Mouse (Mus musculus): ENCODE results near the gene Lyar.

The Lyar gene

DNA sequence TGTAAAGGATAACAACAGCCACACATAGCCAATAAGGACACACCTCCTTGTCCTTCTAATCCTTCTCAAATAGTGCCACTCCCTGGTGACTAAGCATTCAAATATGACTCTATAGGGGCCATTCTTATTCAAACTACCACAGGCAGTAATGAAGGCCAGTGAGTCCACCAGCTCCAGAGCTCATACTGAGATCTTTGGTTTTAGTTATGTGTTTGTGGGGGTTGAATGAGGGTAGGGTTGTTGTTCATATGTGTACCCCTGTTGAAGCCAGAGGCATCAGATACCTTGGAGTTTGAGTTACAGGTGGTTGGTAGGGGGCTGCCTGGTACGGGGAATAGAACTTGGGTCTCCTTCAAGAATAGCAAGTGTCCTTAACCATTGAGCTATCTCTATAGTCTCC lies 36.3 kb downstream of the Lyar start:
- no peak for DNase-seq

- DNase-seq: no peak
These were observed 37.9 kb downstream of the Lyar start for GRCm38 (mm10) chr5:38258034-38258772.

- no peak for DNase-seq
These were observed 38.5 kb downstream of the Lyar start for GRCm38 (mm10) chr5:38258773-38259146.

DNA sequence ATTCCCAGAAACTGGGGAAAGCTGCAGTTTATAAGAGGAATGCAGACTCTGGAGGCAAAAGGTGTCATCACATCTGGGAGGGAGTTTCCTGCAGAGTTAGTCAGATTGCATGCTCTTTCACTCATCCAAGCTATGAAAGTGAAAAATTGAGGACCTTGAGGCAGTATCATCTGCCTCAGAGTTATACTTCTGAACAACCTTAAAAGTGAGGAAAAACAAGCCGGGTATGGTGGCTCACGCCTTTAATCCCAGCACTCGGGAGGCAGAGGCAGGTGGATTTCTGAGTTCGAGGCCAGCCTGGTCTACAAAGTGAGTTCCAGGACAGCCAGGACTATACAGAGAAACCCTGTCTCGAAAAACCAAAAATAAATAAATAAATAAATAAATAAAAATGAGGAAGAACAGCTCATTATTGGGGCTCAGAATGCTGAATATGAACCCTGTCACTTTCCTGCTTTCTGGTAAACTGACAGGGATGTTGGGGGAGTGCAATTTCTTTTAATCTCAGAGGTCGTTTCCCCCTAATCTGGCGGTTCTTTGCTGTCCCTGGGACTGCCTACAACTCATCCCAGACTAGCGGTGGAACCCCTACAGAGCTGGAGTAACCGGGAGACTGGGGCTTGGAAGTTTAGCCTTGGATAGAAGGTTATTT lies 39.3 kb downstream of the Lyar start:
- no peak for DNase-seq

- peak; percentile 70 to 78 for DNase-seq
These were observed 39.9 kb downstream of the Lyar start, which contains the start of gene Tmem128 for GRCm38 (mm10) chr5:38260107-38260682. Tmem128 (plus strand) TSS chr5:38260185.

- DNase-seq: no peak
These were observed 50.7 kb downstream of the Lyar start for GRCm38 (mm10) chr5:38270942-38271341.

- DNase-seq: no peak
These were observed 53.6 kb downstream of the Lyar start for GRCm38 (mm10) chr5:38273831-38274230.

DNA sequence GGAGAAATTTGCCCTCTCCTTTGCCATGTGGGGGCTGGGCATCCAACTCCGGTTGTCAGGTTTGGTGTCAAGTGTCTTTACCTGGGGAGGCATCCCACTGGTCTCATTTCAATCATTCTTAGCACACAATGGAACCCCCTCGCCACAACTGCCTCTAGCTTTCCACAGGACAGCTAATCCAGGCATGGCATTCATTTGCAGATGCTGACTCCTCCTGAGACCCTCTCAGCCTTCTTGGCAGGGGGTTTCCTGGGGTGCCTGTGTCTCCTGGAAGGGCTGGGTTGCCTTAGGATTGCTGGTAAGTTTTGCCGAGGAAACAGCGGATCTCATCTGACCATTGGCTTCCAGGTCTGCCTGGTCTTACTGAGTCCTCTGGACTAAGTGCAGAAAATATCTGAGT lies 55.5 kb downstream of the Lyar start, which contains the start of gene Otop1:
TSS of gene Otop1 (plus strand) at position 202 of the 400 bp plus-strand sequence.
- no peak for DNase-seq

- DNase-seq: no peak
These were observed 56.2 kb downstream of the Lyar start for GRCm38 (mm10) chr5:38276451-38276850.

DNA sequence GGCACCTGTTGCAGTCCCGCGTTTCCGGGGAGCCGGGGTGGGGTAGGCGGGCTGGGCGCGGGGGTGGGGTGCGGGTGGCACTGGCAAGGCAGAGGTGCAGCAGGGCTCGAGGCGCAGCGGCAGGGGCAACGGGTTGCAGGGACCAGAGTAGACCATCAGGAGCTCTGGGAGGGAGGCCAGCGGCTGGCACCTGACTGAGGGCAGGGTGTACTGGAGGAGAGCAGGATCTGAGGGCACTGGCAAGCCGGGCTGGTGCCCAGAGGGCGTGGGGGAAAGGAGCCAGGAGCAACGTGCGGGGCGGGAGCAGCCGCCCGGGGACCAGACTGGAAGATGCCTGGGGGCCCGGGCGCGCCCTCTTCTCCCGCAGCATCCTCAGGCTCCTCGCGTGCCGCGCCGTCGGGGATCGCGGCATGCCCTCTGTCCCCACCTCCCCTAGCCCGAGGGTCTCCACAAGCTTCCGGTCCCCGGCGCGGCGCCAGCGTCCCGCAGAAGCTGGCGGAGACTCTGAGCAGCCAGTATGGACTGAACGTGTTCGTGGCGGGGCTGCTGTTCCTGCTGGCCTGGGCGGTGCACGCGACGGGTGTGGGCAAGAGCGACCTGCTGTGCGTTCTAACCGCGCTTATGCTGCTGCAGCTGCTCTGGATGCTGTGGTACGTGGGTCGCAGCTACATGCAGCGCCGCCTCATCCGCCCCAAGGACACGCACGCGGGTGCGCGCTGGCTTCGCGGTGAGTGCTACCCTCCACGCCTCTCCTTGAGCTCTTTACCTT lies 57.0 kb downstream of the Lyar start:
- no peak for DNase-seq

DNA sequence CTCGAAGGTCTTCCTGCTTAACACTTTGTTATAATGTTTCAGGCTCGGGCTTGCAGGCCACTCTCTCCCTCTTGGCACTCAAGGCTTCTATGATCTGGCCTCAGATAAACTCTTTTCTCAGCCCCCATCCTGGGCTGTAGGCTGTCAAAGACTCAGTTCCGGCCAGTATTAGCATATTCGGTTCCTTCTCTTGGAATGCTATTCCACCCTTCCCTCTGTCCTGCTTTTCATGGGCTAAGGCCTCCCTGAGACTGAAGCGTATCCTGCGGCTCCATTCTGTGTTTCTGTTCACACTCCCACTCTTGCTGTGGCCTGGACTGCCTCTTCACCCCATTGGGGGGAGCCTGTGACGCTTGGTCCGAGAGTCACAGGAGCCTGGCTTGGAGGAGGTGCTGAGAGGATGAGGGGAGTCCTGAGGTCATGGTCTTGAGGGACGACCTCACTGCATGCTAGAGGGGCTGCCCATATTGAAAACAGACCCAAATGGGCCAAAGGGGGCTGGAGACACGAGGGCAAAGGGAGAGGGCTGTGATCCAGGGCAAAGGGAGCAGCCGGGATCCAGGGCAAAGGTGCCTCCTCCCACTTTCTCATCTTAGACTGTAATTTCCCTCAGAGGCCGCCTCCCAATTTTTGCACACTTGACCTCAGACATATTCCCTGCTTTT lies 57.8 kb downstream of the Lyar start:
- DNase-seq: peak in 1 of 2 experiments; percentile 47

DNA sequence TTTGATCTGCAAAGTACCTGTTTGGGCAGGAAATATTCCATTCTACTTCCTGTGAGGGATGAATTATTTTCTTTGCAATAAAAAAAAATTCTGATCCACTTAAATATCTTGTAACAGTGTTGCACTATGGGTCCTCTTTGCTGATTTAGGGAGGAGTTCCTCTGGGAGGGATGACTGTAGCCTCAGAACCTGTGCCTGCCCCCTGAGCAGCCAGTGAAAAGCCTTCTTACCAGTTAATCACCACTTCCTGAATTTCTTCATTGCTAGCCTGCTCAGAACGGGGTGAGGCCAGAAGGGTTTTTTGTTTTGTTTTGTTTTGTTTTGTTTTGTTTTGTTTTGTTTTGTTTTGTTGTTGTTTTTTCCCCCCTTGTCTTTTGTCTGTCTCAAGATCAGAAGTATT lies 59.8 kb downstream of the Lyar start:
- DNase-seq: no peak

Data from kidney, postnatal 25 days (tissue).